Mouse (Mus musculus) midbrain, embryonic 10.5 days (tissue): ENCODE data around the gene Tbc1d14. TPM values are rescaled to one million over a fixed set of nuclear protein-coding genes. Genes with fewer than 3 reads are reported as not detected.

Experiments
- DNase-seq: peaks from one replicate; pipeline ENCODE4 v3.0.0-alpha.2; 2017; ENCODE audit warnings: low spot score
- H3K27ac ChIP-seq: fragments of 300-500 bp; sonication (generic); replicated peaks from 2 replicates; pipeline ENCODE4 v1.5.1; 2016; ENCODE audit warnings: mild to moderate bottlenecking
- H3K27me3 ChIP-seq: fragments of 300-500 bp; sonication (generic); 2 replicates; pipeline ENCODE4 v1.6.1; 2016; ENCODE audit warnings: low read depth, mild to moderate bottlenecking; ENCODE audit not compliant: poor library complexity, severe bottlenecking
- H3K36me3 ChIP-seq: fragments of 300-500 bp; sonication (generic); 2 replicates; pipeline ENCODE4 v1.6.1; 2016; ENCODE audit warnings: mild to moderate bottlenecking, moderate library complexity
- H3K4me1 ChIP-seq: fragments of 300-500 bp; sonication (generic); 2 replicates; pipeline ENCODE4 v1.6.1; 2016
- H3K4me3 ChIP-seq: fragments of 300-500 bp; sonication (generic); 2 replicates; pipeline ENCODE4 v1.5.1; 2016; ENCODE audit warnings: mild to moderate bottlenecking, moderate library complexity
- H3K9me3 ChIP-seq: fragments of 300-500 bp; sonication (generic); replicated peaks from 2 replicates; pipeline ENCODE4 v1.6.1; 2016; ENCODE audit warnings: mild to moderate bottlenecking
- WGBS: fragments of 180-500 bp; shearing (Covaris S2); methylation state at CpG from one replicate; pipeline ENCODE4 v1.1.7; 2016; 5-methylcytosine and 5-hydroxymethylcytosine counted together
- polyA plus RNA-seq: library from polyadenylated mRNA; unstranded; fragments of >200 nt; fragmentation: Nextera tagmentation; extraction: Ambion mirVana; gene quantifications from 2 replicates; pipeline ENCODE4 v1.2.1, GENCODE M21; 2016

The Tbc1d14 gene
- polyA plus RNA-seq, 1 experiment from 2014 or later = 35.2 TPM

DNA sequence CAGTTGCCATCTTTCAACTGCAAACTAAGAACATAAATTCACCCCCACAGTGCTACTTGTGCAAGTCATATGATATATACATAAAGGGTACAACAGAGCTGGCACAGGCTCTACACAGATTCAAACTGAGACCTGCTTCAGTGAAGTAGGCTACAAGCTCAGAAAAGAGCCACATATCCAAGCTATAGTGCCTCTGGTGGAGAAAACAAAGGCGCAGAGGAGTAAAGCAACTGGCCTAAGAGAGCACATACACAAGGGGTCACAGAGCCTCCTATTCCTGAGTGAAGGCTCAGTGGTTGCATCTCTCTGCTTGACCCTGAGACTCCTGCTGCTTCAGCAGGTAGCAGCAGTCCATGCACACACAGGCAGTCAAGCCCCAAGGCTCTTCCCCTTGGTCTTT, 112.0 kb downstream of the Tbc1d14 start:
- H3K27me3 ChIP-seq = peaks cover 11% of the 10 kb centered on the region
- H3K4me3 ChIP-seq = no peak overlapping the region; the same call in 1 of the 2 replicates
- no peak overlapping the region for H3K27ac ChIP-seq
- H3K36me3 ChIP-seq = peaks cover 32% of the 10 kb centered on the region
- H3K9me3 ChIP-seq = peaks cover 6% of the 10 kb centered on the region; the same call in 1 of the 2 replicates
- WGBS = 77% methylated on average over 1 of the region's 1 CpGs
- DNase-seq = no peak
- H3K4me1 ChIP-seq = peaks cover 54% of the 10 kb centered on the region

DNA sequence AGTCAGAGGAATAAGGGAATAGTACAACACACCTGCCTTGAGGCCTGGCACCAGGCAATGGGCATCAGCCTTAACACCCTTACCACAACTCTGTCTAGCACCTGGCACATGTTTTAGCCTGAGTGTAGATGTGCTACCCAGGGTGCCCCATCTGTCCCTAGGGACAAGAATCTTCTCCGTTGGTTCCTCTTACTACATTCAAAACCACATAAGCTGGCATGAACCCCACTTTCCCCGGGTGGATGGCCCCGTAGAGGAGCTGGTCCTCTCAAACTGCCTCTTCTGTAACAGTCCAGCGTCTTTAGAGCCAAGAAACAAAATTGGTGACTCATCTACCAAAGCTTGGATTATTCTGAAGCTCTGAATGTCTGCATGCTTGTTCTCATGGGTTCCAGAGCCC, 112.7 kb downstream of the Tbc1d14 start:
- Histone ChIP-seq H3K9me3 (peaks cover 2% of the 10 kb centered on the region; the same call in 1 of the 2 replicates), H3K36me3 (peaks cover 37% of the 10 kb centered on the region), H3K27me3 (peaks cover 4% of the 10 kb centered on the region), H3K4me3 (no peak overlapping the region), H3K4me1 (peaks cover 49% of the 10 kb centered on the region), H3K27ac (no peak overlapping the region)
- DNase-seq = no peak
- 91% methylated on average over 4 of the region's 4 CpGs for WGBS

DNA sequence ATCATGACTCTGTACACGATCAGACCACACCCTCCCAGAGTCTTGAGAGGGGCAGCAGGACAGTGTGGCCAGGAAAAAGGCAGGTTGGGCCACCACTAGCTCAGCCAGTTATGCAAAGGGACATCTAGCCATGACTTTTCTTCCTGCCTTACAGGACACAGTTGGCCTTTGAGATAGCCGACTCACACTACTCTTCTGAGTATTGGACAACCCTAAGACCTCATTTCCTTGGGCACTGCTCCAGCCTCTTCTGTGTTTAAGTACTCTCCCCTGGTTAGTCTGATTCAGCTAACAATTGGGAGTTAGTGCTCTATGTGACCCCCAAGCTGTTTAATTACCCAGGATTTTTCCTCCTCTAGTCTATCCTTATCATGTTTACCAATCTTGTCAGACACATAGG, 113.3 kb downstream of the Tbc1d14 start:
- no peaks in the 10 kb centered on the region for H3K9me3 ChIP-seq
- 88% methylated on average over 2 of the region's 2 CpGs for WGBS
- no peak for DNase-seq

DNA sequence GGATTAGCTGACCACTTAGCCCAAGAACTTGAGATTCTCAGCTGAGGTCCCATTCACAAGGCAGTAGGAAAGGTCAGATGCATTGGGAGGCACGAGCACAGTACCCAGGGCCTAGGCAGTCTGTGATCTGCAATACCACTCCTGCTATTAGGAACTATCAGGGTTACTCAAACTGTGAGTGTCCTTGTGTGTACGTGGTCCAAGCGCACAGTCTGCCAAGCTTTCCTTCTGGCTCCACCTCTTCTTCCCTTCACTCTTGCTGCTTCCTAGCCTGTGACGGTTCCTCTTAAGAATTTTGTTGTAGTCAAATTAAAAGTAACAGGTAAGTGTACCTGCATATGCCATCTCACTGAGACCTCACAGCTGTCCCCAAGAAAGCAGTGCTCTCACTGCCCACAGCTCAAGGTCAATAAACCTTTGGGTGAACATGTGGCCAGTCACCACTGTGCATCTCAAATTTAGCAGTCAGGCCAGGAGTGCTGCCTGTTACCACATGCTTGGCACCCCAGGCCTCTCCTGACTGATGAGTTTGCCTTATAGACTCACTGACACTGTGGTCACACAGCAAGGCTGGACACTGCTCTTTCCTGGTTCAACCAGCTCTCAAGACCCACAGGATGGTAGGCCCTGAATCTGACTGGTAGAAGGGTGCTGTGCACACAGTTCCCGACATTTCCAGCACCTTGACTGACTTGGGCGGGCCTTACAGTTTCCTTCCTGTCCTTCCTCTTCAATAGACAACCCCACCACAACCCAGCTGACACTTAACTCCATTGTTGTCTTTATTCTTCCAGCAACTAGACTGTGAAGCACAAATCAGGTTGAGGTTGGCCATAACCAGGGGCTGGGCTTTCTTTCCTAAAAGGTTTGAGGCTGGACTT, 114.3 kb downstream of the Tbc1d14 start:
- H3K27ac ChIP-seq = no peak overlapping the region
- no peaks in the 10 kb centered on the region for H3K9me3 ChIP-seq
- peaks cover 49% of the 10 kb centered on the region for H3K36me3 ChIP-seq
- H3K27me3 ChIP-seq = no peaks in the 10 kb centered on the region
- peaks cover 40% of the 10 kb centered on the region for H3K4me1 ChIP-seq
- WGBS = 93% methylated on average over 6 of the region's 6 CpGs
- H3K4me3 ChIP-seq = no peak overlapping the region
- DNase-seq = no peak

More for the DNA sequence above, 113.3 kb downstream of the Tbc1d14 start:
- Histone ChIP-seq H3K4me3 (no peak overlapping the region), H3K27ac (no peak overlapping the region), H3K4me1 (peaks cover 42% of the 10 kb centered on the region), H3K36me3 (peaks cover 41% of the 10 kb centered on the region), H3K27me3 (no peaks in the 10 kb centered on the region)

DNA sequence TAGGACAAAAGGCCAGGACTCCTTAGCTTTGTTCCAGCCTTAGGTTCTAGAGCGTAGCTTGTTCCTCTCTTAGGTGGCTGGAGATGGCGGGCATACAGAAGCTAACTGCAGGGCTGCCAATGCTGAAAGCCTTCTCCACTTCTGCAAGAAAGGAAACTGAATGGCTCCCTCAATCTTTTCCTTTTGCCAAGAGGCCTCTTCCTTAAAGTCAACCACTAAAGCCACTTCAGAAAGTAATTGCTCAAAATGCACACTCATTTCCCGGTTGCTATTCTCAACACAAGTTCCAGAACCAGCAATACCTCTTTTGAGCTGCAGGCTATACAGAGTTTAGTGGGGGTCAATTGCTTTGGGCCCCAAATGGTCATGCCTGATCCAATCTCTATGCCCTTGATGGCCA, 115.6 kb downstream of the Tbc1d14 start:
- Histone ChIP-seq H3K9me3 (no peaks in the 10 kb centered on the region), H3K4me3 (no peak overlapping the region), H3K4me1 (peaks cover 28% of the 10 kb centered on the region), H3K27me3 (no peaks in the 10 kb centered on the region), H3K36me3 (peaks cover 62% of the 10 kb centered on the region), H3K27ac (no peak overlapping the region)
- DNase-seq = no peak
- 94% methylated on average over 3 of the region's 3 CpGs for WGBS

DNA sequence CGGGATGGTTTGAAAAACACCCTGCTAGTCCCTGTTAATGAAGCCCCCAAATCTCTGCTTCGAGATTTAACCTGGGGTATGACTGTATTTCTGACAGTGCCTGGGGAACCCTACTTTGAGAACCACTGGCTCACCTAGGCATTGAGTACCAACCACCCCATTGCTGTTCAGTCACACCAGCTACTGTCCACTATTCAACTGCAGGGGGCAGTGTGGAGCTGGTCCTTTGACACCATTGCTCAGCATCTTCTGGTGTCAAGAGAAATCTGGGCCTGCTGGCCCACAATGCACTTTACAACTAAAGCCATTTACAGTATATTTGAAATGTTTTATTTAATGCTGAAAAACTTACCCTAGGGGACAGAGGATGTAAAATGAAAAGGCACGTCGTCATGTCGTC, 118.8 kb downstream of the Tbc1d14 start:
- Histone ChIP-seq H3K27ac (no peak overlapping the region), H3K4me3 (no peak overlapping the region), H3K36me3 (peaks cover 80% of the 10 kb centered on the region), H3K27me3 (no peaks in the 10 kb centered on the region), H3K9me3 (no peaks in the 10 kb centered on the region), H3K4me1 (peaks cover 6% of the 10 kb centered on the region)
- DNase-seq = peak; percentile 67
- WGBS = 86% methylated on average over 5 of the region's 5 CpGs

DNA sequence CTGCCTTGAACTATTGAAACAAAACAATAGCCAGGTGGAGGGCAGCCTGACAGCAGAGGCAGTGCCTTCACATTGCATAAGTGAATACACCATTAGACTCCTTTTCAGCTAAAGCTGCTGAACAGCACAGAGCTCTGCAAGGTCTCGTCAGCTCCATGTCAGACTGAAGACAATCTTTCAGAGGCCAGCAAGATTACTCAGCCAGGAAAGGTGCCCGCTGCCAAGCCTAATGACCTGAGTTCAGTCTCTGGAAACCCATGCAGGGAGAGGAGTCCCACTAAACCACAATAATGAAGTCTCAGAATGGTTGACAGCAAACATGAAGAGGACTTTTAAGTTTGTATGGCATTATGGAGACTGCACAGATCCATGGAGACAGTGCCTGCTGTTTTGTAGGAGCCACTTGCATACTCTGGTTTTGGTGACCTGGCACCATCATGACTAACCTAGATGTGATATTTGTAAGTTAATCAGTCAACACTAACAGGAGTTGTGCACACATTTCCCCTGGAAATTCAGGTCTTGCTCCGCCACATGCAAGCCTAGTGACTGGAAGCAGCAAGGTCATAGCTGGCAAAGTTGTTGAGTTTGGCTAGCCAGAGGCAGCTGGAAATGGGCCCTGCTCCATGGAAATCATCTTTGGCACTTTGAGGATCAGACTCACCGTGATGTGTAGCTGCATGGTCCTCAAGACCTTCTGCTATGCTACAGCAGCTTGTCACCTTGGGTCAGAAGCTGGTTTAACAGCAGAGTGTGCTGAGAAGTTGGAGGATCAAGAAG, 120.0 kb downstream of the Tbc1d14 start:
- peaks cover 91% of the 10 kb centered on the region for H3K36me3 ChIP-seq
- no peaks in the 10 kb centered on the region for H3K9me3 ChIP-seq
- no peak for DNase-seq
- H3K4me3 ChIP-seq = no peak overlapping the region
- H3K27me3 ChIP-seq = no peaks in the 10 kb centered on the region
- no peaks in the 10 kb centered on the region for H3K4me1 ChIP-seq
- H3K27ac ChIP-seq = no peak overlapping the region
- WGBS = 90% methylated on average over 4 of the region's 4 CpGs

DNA sequence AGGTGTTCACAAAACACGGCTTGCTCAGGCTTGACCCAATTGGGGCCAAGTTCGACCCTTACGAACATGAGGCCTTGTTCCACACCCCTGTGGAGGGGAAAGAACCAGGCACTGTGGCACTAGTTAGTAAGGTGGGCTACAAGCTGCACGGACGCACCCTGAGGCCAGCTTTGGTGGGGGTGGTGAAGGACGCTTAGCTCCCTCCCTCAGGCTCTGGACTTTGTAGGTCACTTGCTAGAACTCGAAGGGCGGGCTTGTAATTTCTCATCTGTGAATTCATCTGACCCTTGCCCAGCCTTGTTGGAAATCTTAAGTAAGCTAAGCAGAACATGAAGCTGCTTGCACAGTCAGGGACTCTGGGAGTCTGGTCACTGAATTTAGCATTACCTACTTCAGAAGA, 121.9 kb downstream of the Tbc1d14 start:
- Histone ChIP-seq H3K36me3 (peaks cover 86% of the 10 kb centered on the region), H3K4me3 (no peak overlapping the region), H3K27ac (no peak overlapping the region), H3K27me3 (no peaks in the 10 kb centered on the region), H3K4me1 (peaks cover 8% of the 10 kb centered on the region), H3K9me3 (no peaks in the 10 kb centered on the region)
- WGBS = 92% methylated on average over 8 of the region's 8 CpGs
- no peak for DNase-seq

DNA sequence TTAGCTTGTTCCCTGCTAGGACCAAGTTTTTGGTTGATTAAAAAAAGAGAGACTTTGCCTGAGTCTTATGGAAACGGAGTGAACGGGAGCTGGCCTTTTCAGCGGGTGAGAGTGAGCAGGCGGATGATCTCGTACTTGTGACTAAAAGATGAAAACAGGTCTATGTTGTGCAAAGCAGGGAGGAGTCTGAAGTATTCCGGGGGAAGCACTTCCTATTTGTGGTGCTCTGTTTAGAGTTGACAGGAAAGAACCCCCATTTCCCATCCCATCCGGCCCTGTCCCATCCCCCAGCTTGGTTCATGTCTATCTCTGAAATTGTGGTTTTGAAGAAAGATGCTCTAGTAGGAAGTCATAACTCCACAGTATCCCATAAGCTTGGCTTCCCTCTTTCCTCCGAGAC, 127.2 kb downstream of the Tbc1d14 start:
- H3K4me3 ChIP-seq = peak overlapping the region; percentile 98
- WGBS = 33% methylated on average over 8 of the region's 8 CpGs
- H3K9me3 ChIP-seq = no peaks in the 10 kb centered on the region
- no peak for DNase-seq
- H3K27me3 ChIP-seq = peaks cover 16% of the 10 kb centered on the region
- peak overlapping the region; percentile 88; the same call in 1 of the 2 replicates for H3K27ac ChIP-seq
- peaks cover 38% of the 10 kb centered on the region for H3K36me3 ChIP-seq
- H3K4me1 ChIP-seq = peaks cover 43% of the 10 kb centered on the region

DNA sequence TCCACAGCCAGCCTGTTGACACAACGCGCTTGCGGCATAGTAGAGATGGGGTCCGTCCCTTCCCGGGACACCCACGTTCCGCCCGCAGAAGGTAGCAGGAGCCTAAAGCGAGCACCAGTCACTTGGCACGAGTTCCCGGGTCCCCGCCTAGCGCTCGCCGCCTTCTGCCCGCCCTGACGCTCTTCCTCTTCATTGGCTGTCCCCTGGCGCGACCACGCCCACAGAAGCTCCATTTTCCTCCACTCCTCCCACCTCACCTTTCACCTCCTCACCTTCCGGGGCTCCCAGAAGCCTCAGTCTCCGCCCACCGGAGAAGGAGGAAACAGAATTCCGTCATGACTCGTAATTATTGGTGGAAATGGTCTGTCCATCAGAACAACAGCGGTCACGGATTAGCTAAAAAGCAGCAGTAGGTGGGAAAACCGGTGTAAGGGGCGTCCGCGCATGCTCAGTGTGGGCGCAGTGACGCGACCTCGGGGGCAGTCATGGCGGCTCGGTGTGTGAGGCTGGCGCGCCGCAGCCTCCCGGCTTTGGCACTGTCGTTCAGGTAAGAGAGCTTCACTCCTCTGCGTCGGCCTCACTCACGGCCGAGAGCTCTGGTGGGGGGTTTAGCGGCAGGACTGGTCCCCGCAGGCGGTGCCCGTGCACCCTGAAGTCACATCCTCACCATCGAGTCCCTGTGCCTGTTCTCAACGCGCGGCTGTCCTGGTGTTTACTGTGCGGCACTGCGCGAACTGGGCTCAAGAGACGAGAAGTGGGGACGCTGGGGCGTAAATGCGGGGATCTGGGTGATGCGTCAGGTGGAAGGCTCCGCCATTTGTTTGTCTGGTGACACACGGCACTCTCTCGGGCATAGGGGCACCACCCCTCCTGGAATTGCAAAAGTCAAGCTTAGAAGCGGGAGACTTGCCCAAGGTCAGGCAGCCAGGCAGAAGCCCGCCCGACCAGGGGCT, 128.1 kb downstream of the Tbc1d14 start, which contains the start of gene Grpel1:
Gene Grpel1 (plus strand): TSS at position 290 of the 953 bp plus-strand sequence.
- H3K4me1 ChIP-seq = peaks cover 43% of the 10 kb centered on the region
- peak within 1 kb of the TSS; percentile 88 for H3K27ac ChIP-seq
- WGBS = under 1% methylated on average over 68 of the region's 68 CpGs
- peaks cover 29% of the 10 kb centered on the region for H3K36me3 ChIP-seq
- peaks cover 23% of the 10 kb centered on the region for H3K27me3 ChIP-seq
- H3K9me3 ChIP-seq = no peaks in the 10 kb centered on the region
- DNase-seq = peak; percentile 97
- H3K4me3 ChIP-seq = peak within 1 kb of the TSS; percentile 98

DNA sequence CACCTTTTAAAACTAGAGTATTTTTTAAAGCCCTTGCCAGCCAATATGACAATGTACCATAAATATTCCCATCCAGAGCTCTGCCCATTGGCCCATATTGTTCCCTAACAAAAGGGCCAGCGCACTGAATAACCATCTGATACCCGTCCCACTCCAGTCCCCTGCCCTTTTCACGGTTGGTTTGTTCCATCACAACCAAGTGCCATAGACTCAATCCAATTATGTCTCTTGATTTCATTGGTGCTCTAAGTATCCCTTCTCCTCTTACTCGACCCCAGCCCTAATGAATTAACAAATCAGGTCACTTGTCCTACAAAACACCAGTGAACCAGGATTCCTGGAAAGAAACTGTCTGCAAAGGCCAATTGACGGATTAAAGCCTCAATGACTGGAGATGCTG, 129.7 kb downstream of the Tbc1d14 start:
- peak; percentile 35 for DNase-seq
- Histone ChIP-seq H3K27me3 (peaks cover 23% of the 10 kb centered on the region), H3K27ac (no peak overlapping the region), H3K36me3 (peaks cover 13% of the 10 kb centered on the region), H3K9me3 (no peaks in the 10 kb centered on the region), H3K4me1 (peaks cover 47% of the 10 kb centered on the region), H3K4me3 (peak overlapping the region; percentile 98)
- 14% methylated on average over 5 of the region's 5 CpGs for WGBS

DNA sequence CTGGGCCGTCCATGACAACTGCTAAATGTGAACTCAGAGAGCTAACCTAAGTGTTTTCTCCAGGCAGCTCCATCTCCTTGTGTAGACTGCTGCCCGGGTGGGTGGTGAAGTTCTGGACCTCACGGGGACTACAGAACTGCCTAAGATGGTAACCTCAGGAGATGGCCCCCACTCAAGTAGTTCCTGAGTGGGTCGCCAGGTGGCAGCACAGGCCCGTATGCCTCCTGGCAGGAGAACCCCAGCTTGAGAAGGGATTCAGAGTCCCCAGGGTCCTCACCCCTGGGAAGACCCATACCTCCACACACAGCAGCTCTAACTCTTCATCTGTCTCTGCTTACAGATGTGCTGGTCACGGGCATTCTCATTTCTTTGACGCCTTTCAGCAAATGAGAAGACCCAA, 130.3 kb downstream of the Tbc1d14 start:
- peak; percentile 77 for DNase-seq
- peaks cover 7% of the 10 kb centered on the region for H3K36me3 ChIP-seq
- no peaks in the 10 kb centered on the region for H3K9me3 ChIP-seq
- 19% methylated on average over 7 of the region's 7 CpGs for WGBS
- peak overlapping the region; percentile 16; the same call in 1 of the 2 replicates for H3K4me3 ChIP-seq
- no peak overlapping the region for H3K27ac ChIP-seq
- H3K27me3 ChIP-seq = peaks cover 23% of the 10 kb centered on the region
- H3K4me1 ChIP-seq = peaks cover 47% of the 10 kb centered on the region
